Mouse (Mus musculus) neural tube, embryonic 13.5 days (tissue): ENCODE data around the gene Rgma. TPM values are rescaled to one million over a fixed set of nuclear protein-coding genes. Genes with fewer than 3 reads are reported as not detected.

Source experiments
- ATAC-seq: fragments of 200-750 bp; cut with Nextera tagmentation; 2 replicates; pipeline ENCODE4 v1.8.0; 2017; ENCODE audit warnings: low read depth, mild to moderate bottlenecking, moderate TSS enrichment, moderate library complexity
- H3K27ac ChIP-seq: fragments of 300-500 bp; sonication (generic); replicated peaks from 2 replicates; pipeline ENCODE4 v1.5.1; 2015; ENCODE audit warnings: moderate library complexity, mild to moderate bottlenecking, inconsistent platforms
- H3K27me3 ChIP-seq: fragments of 300-500 bp; sonication (generic); 2 replicates; pipeline ENCODE4 v1.6.1; 2015; ENCODE audit warnings: mild to moderate bottlenecking, inconsistent platforms
- H3K36me3 ChIP-seq: fragments of 300-500 bp; sonication (generic); 2 replicates; pipeline ENCODE4 v1.6.1; 2015; ENCODE audit warnings: mild to moderate bottlenecking, inconsistent platforms
- H3K4me1 ChIP-seq: fragments of 300-500 bp; sonication (generic); replicated peaks from 2 replicates; pipeline ENCODE4 v1.6.1; 2015; ENCODE audit warnings: inconsistent platforms
- H3K4me2 ChIP-seq: fragments of 300-500 bp; sonication (generic); 2 replicates; pipeline ENCODE4 v1.6.1; 2015; ENCODE audit warnings: inconsistent platforms, mild to moderate bottlenecking, moderate library complexity
- H3K4me3 ChIP-seq: fragments of 300-500 bp; sonication (generic); 2 replicates; pipeline ENCODE4 v1.5.1; 2015; ENCODE audit warnings: mild to moderate bottlenecking, inconsistent platforms
- H3K9ac ChIP-seq: fragments of 300-500 bp; sonication (generic); 2 replicates; pipeline ENCODE4 v1.6.1; 2015; ENCODE audit warnings: moderate library complexity, mild to moderate bottlenecking, inconsistent platforms
- H3K9me3 ChIP-seq: fragments of 300-500 bp; sonication (generic); 2 replicates; pipeline ENCODE4 v1.6.1; 2016; ENCODE audit warnings: inconsistent platforms
- WGBS: fragments of 180-500 bp; shearing (Covaris S2); methylation state at CpG from one replicate; pipeline ENCODE4 v1.1.7; 2015; 5-methylcytosine and 5-hydroxymethylcytosine counted together
- polyA plus RNA-seq: library from polyadenylated mRNA; unstranded; fragments of >200 nt; fragmentation: Nextera tagmentation; extraction: Ambion mirVana; gene quantifications from 2 replicates; pipeline ENCODE4 v1.2.1, GENCODE M21; 2015

The Rgma gene
- polyA plus RNA-seq, 1 experiment from 2014 or later = 41.4 TPM

DNA sequence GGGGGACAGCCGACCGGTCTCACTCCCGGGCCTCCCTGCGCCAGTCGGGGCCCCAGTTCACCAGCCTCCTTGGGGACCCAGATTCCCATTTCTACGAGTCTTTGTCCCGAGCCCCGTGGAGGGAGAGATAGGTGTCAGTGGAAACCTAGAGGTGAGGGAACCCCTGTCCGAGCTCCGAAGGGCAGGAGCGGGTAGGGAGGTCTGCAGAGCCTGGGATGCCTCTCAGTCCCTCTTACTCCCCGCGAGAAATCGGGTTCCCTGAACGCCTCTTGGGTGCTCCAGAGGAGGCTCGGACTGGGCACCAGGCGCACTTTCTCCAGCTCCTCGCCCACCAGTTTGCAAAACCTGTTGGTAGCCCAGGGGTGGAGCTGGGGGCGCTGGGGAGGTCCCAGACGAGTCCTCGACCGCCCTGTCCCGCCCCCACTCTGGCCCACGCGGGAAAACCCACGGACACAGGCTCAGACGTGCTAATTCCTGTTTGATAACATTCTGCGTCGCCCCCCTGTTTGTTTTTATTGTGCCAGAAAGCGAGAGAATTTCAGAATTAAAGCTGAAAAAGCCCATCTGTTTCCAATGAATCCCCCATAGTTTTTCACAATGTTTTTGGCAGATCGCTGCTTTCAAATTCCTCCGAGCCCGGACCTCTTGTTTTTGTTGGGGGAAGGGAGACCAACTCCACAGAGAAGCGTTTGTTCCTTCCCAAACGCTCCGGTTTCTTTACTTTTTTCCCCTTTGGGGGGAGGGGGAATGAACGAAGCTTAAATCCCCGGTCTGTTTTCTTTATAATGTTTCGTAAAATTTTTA is 16.4 kb downstream of the Rgma start:
- Histone ChIP-seq H3K4me3 (peak overlapping the region; percentile 75), H3K27me3 (no peaks in the 10 kb centered on the region), H3K4me1 (peaks cover 78% of the 10 kb centered on the region), H3K9me3 (no peaks in the 10 kb centered on the region), H3K36me3 (peaks cover 12% of the 10 kb centered on the region; the same call in 1 of the 2 replicates), H3K4me2 (peak overlapping the region; percentile 90), H3K27ac (peak overlapping the region; percentile 94), H3K9ac (peak overlapping the region; percentile 94)
- under 1% methylated on average over 39 of the region's 39 CpGs for WGBS
- ATAC-seq = peak; percentile 17; the same call in 1 of the 2 replicates

DNA sequence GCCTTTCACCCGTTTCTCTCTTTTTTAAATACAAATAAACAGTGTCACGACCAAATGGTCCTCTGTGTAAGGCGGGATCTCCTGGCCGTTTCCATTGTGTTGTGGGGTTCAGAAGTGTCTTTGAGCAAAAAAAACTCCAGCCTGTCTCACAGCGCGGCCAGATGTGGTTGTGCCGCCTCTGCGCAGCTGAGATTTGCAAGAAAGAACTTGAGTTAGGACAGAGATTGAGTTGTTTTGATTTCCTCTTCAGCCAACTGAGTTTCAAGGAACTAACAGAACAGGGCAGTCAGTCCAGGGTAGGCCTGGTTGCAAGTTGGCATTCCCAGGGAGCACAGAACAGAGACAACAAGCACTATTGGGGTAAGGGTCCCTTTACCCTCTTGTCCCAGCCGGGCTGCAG is 17.1 kb downstream of the Rgma start:
- peaks cover 78% of the 10 kb centered on the region for H3K4me1 ChIP-seq

DNA sequence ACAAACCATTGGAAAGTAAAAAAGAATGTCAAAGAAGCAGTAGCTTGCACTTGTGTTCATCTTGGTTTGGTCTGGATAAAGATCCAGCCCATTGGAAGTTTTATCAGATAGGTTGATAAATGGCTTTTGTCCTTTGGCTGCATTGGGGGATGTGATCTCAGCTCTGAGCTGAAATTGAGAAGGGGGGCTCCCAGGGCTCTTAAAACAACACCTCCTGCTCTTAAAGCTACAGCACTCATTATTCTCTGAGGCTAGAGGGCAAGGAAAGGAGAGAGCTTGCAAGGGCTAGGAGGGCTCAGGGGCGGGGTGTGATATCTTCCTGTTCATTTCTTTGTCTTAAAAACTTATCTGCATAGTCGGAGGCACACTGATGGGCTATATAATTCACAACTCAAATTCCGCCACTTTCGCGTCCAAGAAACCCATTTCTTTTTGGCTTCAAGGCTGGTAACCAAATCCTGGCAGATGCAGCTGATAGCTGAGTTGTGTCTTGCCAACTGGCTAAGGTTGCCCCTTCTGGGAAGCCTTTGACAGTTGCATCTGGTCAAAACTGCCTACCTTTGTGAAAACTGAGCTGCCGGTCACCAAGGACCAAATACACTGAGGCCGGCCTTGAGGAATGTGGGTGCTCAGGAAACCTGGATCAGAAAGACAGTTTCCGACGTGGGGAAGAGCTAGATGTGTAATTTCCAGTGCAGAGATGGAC is 18.2 kb downstream of the Rgma start:
- H3K4me1 ChIP-seq = peaks cover 89% of the 10 kb centered on the region
- 22% methylated on average over 9 of the region's 9 CpGs for WGBS
- H3K9ac ChIP-seq = peak overlapping the region; percentile 94
- no peaks in the 10 kb centered on the region for H3K27me3 ChIP-seq
- peak overlapping the region; percentile 90 for H3K4me2 ChIP-seq
- no peak for ATAC-seq
- peak overlapping the region; percentile 94 for H3K27ac ChIP-seq
- peak overlapping the region; percentile 75 for H3K4me3 ChIP-seq
- H3K36me3 ChIP-seq = peaks cover 2% of the 10 kb centered on the region; the same call in 1 of the 2 replicates
- H3K9me3 ChIP-seq = no peaks in the 10 kb centered on the region

More for the DNA sequence above, 17.1 kb downstream of the Rgma start:
- Histone ChIP-seq H3K4me3 (peak overlapping the region; percentile 75), H3K36me3 (peaks cover 12% of the 10 kb centered on the region; the same call in 1 of the 2 replicates), H3K27me3 (no peaks in the 10 kb centered on the region), H3K4me2 (peak overlapping the region; percentile 90), H3K9ac (peak overlapping the region; percentile 94), H3K9me3 (no peaks in the 10 kb centered on the region), H3K27ac (peak overlapping the region; percentile 94)
- WGBS = under 1% methylated on average over 9 of the region's 9 CpGs
- no peak for ATAC-seq

DNA sequence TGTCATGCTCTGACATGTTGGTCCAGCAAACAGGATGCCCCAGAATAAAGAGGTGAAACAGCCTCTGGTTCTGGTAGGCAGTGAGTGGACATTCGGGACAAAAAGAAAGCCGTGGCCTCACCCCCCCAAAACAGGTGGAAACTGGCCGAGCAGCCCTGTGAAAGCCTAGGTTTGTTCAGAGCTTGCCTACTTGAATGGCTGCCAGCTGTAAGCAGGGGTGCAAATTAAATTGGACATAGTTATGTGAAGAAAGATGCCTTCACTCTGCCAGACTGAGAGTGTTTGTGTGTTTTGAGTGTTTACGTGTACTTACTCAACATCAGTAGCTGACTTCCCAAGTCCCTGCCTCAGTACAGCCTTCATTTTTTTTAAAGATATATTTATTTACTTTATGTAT is 18.7 kb downstream of the Rgma start:
- H3K4me3 ChIP-seq = peak overlapping the region; percentile 75
- H3K4me1 ChIP-seq = peaks cover 95% of the 10 kb centered on the region
- peak overlapping the region; percentile 94 for H3K27ac ChIP-seq
- H3K9me3 ChIP-seq = no peaks in the 10 kb centered on the region
- no peaks in the 10 kb centered on the region for H3K36me3 ChIP-seq
- WGBS = 30% methylated on average over 4 of the region's 4 CpGs
- ATAC-seq = no peak
- peak overlapping the region; percentile 94 for H3K9ac ChIP-seq
- peak overlapping the region; percentile 90 for H3K4me2 ChIP-seq
- H3K27me3 ChIP-seq = no peaks in the 10 kb centered on the region

DNA sequence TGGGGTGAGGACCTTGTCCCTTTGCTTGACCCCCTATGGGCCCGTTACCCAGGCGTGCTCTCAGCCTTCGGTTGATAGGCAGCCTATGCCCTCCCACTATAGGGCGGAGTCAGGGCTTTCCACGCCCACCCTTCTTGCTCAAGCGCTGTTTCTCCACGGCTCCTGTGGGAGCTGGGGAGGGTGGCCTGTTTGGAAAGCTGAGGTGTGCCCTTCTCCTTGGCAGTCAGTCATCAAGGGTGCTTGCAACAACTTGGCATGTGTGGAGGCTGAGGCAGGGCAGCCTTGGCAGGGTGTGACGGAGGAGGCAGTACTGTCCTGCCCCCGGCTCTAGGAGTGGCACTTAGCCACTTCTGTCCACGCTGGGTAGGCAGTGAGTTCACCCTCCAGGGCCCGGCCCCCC is 23.0 kb downstream of the Rgma start:
- H3K9ac ChIP-seq = peak overlapping the region; percentile 68
- H3K4me3 ChIP-seq = peak overlapping the region; percentile 31
- no peaks in the 10 kb centered on the region for H3K27me3 ChIP-seq
- 3% methylated on average over 11 of the region's 11 CpGs for WGBS
- no peaks in the 10 kb centered on the region for H3K36me3 ChIP-seq
- H3K4me2 ChIP-seq = peak overlapping the region; percentile 90
- H3K9me3 ChIP-seq = no peaks in the 10 kb centered on the region
- peak; percentile 15; the same call in 1 of the 2 replicates for ATAC-seq
- peaks cover 94% of the 10 kb centered on the region for H3K4me1 ChIP-seq
- H3K27ac ChIP-seq = peak overlapping the region; percentile 89

DNA sequence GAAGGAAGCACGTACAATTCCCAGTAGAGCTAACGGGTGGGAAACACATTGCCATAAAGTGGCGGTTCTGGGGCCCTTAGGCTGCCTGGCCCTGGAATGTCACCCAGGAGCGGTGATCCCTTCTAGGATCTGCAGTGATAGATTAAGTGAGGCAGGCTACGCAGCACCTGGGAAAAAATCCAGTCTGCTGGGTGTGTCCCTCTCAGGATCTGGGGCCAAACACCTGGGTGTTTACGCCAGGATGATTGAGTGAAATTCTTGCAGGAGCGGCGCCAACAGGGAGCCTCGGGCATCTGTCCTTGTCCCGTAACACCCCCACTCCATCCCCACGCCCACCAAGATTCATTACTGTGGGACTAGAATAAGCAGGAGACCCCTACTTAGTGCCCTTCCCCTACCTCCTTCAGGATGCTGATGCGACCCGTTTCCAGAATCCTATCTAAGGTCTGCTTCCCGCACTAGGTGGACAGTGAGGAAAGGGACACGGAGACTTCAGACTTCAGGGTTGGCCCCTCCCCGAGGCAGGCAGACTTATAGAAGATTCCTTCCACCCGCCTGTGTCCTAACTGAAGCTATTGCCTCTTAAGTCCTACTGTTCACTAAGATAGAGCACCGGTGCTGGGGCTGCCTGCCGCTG is 23.6 kb downstream of the Rgma start:
- peak overlapping the region; percentile 31 for H3K4me3 ChIP-seq
- peak overlapping the region; percentile 89 for H3K27ac ChIP-seq
- H3K4me2 ChIP-seq = peak overlapping the region; percentile 90
- H3K27me3 ChIP-seq = no peaks in the 10 kb centered on the region
- H3K9ac ChIP-seq = peak overlapping the region; percentile 68
- WGBS = 4% methylated on average over 19 of the region's 19 CpGs
- ATAC-seq = no peak
- H3K9me3 ChIP-seq = no peaks in the 10 kb centered on the region
- no peaks in the 10 kb centered on the region for H3K36me3 ChIP-seq
- H3K4me1 ChIP-seq = peaks cover 94% of the 10 kb centered on the region

GRCm38 (mm10) chr7:73399501-73400044 is 24.3 kb downstream of the Rgma start:
- Histone ChIP-seq H3K4me1 (peaks cover 91% of the 10 kb centered on the region), H3K4me2 (peak overlapping the region; percentile 90), H3K9me3 (no peaks in the 10 kb centered on the region), H3K36me3 (0 out of 2 replicates have a peak, but pooled peaks cover 4% of the 10 kb centered on the region), H3K27me3 (no peaks in the 10 kb centered on the region), H3K27ac (peak overlapping the region; percentile 89), H3K4me3 (peak overlapping the region; percentile 31), H3K9ac (peak overlapping the region; percentile 68)
- under 1% methylated on average over 19 of the region's 19 CpGs for WGBS
- ATAC-seq = peak; percentile 71

GRCm38 (mm10) chr7:73400051-73400916 is 25.0 kb downstream of the Rgma start:
- WGBS = 5% methylated on average over 20 of the region's 20 CpGs
- H3K9ac ChIP-seq = peak overlapping the region; percentile 68
- no peaks in the 10 kb centered on the region for H3K27me3 ChIP-seq
- peak overlapping the region; percentile 90 for H3K4me2 ChIP-seq
- H3K36me3 ChIP-seq = peaks cover 11% of the 10 kb centered on the region
- peak; percentile 73 for ATAC-seq
- H3K4me3 ChIP-seq = peak overlapping the region; percentile 31
- H3K27ac ChIP-seq = peak overlapping the region; percentile 89
- no peaks in the 10 kb centered on the region for H3K9me3 ChIP-seq
- peaks cover 89% of the 10 kb centered on the region for H3K4me1 ChIP-seq

- no peak for ATAC-seq
- Histone ChIP-seq H3K27me3 (no peaks in the 10 kb centered on the region), H3K4me3 (no peak overlapping the region), H3K27ac (peak overlapping the region; percentile 64; the same call in 1 of the 2 replicates), H3K9me3 (no peaks in the 10 kb centered on the region), H3K9ac (no peak overlapping the region), H3K4me2 (no peak overlapping the region), H3K36me3 (peaks cover 29% of the 10 kb centered on the region), H3K4me1 (peaks cover 70% of the 10 kb centered on the region)
- 15% methylated on average over 2 of the region's 2 CpGs for WGBS
These were observed 26.8 kb downstream of the Rgma start for GRCm38 (mm10) chr7:73402106-73402505.

DNA sequence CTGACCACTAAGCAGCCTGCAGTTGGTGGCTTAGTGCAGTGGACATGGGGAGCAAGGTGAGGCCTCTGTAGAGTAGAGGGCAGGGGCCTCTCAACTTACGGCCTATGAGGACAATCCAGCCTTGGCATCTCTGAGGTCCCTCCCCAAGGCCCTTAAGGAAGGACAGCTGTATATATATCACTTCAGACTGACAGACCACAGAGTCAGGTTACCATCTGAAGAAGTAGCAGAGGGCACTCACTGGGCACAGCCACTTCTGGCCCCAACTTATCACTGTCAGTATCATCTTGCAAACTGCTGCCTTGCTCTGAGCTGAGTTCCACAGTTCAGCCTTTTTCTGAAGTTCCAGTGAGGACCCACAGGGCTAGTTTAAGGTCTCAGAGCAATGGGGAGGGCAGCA is 27.4 kb downstream of the Rgma start:
- no peak overlapping the region for H3K4me2 ChIP-seq
- WGBS = 57% methylated on average over 1 of the region's 1 CpGs

DNA sequence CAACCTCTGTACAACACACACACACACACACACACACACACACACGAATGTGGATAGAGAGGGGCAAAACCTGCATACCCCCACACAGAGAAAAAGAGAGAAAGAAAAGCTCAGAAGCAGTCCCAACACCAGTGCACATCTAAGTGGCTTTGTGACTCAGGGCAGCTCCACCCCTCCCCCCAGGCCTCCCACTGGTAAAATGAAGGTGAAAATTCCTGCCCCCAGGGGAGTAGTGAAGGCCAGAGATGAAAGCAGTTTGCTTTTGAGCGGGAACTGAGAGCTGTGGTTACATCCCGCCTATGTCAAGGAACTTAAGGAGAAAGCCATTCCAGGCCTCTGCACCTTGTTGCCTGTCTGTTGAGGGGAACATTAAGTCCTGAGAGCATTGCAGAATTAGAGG is 28.2 kb downstream of the Rgma start:
- whole genome bisulfite sequencing = 34% methylated on average over 3 of the region's 3 CpGs
- Histone ChIP-seq H3K9ac (no peak overlapping the region), H3K27me3 (no peaks in the 10 kb centered on the region), H3K9me3 (no peaks in the 10 kb centered on the region), H3K4me3 (no peak overlapping the region), H3K36me3 (peaks cover 38% of the 10 kb centered on the region), H3K4me1 (peaks cover 56% of the 10 kb centered on the region), H3K27ac (peak overlapping the region; percentile 53; the same call in 1 of the 2 replicates), H3K4me2 (no peak overlapping the region)
- ATAC-seq = no peak

More for the DNA sequence above, 27.4 kb downstream of the Rgma start:
- H3K36me3 ChIP-seq = peaks cover 35% of the 10 kb centered on the region
- peak overlapping the region; percentile 19; the same call in 1 of the 2 replicates for H3K9ac ChIP-seq
- peak overlapping the region; percentile 53 for H3K27ac ChIP-seq
- no peak overlapping the region for H3K4me3 ChIP-seq
- no peaks in the 10 kb centered on the region for H3K27me3 ChIP-seq
- ATAC-seq = no peak
- H3K4me1 ChIP-seq = peaks cover 65% of the 10 kb centered on the region
- no peaks in the 10 kb centered on the region for H3K9me3 ChIP-seq
